Mouse (Mus musculus): ENCODE results near the gene Mettl7b. TPM values are rescaled to one million over a fixed set of nuclear protein-coding genes. Genes with fewer than 3 reads are reported as not detected.
"Not testable (repeated sequence)": the region's sequence is repeated elsewhere in the genome, so short reads cannot be mapped to it uniquely, and the experiment has no call there.

The Mettl7b gene
- not detected for total RNA-seq (2021)

DNA sequence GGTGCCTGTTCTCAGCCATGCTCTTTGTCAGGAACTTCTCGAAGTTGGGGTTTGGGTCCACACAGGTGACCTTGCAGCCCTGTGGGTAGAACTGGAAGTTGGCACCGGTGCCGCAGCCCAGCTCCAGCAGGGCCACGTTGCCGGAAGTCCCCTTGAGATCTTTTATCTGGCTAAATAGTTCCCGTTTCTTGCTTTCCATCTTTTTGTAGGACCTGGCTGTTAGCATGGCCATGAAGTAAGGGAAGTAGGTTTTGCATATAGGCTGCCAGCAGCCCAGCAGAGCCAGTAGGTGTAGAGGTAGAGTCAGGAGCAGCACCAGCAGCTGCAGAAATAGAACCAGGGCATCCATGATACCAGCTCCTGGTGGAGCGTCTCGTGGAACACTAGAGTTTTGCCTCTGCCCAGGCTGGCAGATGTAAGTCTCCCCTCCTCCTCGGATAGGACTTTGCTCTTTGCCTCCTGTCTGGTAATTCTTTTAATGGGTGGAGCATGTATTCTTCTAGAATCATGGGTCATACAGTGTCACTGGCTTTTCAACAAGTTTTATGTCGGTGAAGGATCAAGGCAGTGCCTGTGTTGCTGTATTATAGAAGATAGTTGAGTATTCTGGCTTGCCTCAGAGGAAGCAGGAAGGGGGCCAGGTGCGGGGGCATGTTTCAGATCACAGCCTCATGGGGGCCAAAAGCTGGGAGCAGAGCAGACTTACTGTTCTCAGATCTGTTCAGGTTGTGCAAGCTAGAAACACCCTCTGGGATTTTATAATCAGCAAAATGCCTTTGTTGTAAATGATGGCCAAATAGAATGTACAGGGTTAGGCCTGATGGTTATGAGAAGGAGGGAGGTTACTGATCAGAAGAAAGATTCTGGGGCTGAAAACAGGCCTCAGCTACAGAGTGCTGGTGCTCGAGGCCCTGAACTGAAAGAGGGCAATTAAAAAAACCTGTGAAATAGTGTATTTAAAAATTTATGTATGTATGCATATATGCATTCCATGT, at the start of gene Mettl7b:
Mettl7b (minus strand) TSS at position 399 of the 995 bp plus-strand sequence.
- intact Hi-C loops (cut with DNase I) = no loop called here
- DNase-seq = peak; percentile 22 to 33

DNA sequence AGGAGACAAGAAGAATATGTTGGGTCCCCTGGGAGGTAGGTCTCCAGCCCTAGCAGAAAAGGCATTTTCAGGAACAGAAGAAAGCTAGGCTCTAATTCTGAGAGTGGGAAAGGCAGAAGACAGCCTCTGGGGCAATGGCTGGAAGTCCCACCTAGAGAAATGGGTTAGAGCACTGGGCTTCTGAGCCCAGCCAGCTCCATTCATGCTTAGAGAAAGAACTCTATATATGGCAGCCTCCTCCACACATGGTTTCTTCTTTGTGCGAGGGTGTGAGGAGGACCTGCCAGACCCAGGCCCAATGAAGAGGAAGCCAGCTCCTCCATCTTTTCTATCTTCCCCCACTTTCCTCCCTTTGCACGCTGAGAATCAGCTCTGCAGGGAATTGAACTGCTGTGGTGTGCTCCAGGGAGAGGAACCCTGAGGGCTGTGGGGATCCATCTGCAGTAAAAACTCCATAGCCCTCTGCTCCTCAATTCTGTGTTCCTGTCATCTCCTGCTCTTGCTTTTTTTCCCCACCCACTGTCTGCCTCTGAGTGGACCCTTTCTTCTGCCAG, 49.6 kb upstream of the Mettl7b start, which contains the start of gene Olfr763:
Olfr763 (plus strand) TSS at position 504 of the 554 bp plus-strand sequence.
- intact Hi-C loops (cut with DNase I) = no loop called here

DNA sequence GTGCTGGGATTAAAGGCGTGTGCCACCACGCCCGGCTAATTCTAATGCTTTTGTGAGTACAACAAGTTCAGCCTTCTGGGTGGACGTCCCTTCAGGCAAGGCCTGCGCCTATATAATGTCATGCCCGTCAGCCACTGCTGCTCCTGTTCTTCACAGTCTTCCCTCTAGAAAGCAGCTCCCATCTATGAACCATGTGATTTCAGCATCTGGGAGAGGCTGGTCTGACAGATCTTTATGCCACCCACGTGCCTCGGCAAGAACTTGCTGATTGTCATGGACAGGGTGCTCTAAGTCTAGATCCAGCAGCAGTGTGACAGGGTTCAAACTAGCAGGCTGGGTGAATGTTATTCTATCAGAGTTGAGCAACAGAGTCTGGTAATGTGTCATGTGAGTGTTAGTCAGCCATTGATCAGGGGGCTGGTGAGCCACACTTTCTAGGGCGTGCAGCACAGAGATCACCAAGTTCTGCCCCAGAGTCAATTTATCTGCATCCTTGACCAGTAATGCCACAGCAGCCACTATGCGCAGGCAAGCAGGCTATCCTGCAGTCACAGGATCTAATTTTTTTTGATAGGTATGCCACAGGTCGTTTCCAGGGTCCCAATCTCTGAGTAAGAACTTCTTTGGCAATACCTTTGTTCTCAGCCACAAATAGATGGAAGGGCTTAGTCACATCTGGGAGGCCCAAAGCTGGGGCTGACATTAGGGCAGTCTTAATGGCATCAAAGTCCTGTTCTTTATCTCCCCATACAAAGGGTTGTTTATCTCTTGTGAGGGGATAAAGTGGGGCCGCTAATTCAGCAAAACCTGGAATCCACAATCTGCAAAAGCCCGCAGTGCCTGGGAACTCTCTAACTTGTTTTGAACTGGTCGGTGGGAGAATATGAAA, 43.5 kb upstream of the Mettl7b start:
- intact Hi-C loops (cut with DNase I) = no loop called here
- DNase-seq = no peak

More for the DNA sequence above, 49.6 kb upstream of the Mettl7b start, which contains the start of gene Olfr763:
- DNase-seq = no peak

DNA sequence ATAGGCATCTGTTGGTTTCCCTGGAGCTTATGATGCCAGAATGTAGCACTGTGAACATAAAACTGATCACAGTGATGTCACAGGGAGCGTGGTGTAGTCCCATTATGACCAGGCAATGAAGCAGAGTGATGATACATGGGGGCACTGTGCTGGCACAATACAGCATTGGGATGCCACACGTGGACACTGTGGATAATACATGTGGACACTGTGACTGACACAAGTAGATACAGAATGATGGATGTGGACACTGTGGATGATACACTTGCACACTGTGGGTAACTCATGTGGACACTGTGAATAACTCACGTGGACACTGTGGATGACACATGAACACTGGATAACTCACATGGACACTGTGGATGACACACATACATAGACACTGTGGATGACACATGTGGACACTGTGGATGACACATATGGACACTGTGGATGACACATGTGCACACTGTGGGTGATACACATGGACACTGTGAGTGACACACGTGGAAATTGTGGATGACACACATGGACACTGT, 35.8 kb upstream of the Mettl7b start:
- DNase-seq = no peak
- intact Hi-C loops (cut with DNase I) = no loop called here

DNA sequence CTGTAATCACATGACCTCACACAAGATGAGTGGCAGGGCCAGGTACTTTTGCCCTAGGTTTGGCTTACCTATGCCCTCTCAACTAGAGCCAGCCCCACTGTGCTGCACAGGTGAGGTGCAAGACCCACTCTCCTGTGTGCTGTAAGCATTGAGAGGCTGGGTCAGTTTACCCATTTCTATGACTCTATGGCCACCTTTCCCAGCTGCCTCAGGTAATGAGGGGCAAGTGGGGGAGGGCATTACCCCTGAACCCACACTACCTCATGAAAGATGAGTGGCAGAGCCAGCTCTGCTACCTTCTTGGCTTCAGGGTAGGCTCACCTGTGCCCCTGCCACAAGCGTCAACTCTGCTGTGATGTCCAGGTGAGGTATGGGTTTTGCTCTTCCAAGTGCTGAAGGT, 35.0 kb upstream of the Mettl7b start:
- intact Hi-C loops (cut with DNase I) = no loop called here
- DNase-seq = no peak

DNA sequence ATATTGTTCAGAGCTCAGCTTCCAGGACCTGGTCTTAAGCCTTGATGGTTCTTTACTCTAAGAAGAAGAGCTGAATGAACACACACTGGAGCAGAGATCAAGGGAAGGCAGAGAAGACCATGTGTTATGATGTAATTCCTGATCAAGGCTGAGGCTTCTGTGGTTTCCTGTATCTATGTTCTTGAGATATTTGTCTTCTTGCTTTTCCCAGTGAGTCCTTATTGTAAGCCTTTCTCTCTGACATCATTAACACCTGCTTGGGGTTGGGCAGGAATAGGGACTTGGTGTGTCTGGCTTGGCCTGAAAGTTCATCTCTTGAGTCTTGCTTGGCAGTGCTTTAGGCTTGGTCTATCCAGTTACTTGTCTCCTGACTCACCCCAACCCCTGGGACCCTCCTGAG, 30.2 kb upstream of the Mettl7b start:
- intact Hi-C loops (cut with DNase I) = no loop called here

DNA sequence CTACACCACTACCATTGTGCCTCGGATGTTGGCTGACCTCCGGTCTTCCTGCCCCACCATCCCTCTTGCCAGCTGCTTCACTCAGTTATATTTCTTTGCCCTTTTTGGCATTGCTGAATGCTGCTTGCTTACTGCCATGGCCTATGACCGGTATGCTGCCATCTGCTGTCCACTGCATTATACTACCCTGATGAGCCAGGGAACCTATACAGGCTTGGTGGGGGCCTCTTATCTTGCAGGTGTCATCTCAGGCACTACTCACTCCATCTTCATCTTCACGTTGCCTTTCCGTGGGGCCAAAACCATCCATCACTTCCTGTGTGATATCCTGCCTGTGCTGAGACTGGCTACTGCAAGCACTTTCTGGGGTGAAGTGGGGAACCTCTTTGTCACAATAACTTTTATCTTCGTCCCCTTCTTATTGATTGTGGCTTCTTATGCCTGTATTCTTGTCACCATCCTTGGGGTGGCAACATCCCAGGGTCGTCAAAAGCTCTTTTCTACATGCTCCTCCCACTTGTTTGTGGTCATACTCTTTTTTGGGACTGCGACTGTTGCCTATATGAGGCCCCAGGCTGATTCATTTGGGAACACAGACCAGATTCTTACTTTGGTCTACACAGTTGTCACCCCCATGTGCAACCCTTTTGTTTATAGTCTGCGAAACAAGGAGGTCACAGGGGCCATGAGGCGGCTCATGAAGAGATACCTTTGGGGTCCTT, 29.5 kb upstream of the Mettl7b start:
- intact Hi-C loops (cut with DNase I); DNase-seq: not testable (repeated sequence)

More for the DNA sequence above, 30.2 kb upstream of the Mettl7b start:
- no peak for DNase-seq

DNA sequence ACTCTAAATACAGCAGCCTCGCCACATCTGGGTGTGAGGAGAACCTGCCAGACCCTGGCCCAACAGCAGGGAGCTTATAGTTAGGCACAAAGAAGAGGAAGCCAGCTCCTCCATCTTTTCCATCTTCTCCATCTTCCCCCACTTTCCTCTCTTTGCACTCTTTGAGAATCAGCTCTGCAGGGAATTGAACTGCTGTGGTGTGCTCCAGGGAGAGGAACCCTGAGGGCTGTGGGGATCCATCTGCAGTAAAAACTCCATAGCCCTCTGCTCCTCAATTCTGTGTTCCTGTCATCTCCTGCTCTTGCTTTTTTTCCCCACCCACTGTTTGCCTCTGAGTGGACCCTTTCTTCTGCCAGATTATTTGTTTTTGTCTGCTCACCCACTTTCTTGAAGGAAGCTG, 28.3 kb upstream of the Mettl7b start, which contains the start of gene Olfr9:
Olfr9 (plus strand) TSS at position 301 of the 400 bp plus-strand sequence.
- intact Hi-C loops (cut with DNase I); DNase-seq: not testable (repeated sequence)

DNA sequence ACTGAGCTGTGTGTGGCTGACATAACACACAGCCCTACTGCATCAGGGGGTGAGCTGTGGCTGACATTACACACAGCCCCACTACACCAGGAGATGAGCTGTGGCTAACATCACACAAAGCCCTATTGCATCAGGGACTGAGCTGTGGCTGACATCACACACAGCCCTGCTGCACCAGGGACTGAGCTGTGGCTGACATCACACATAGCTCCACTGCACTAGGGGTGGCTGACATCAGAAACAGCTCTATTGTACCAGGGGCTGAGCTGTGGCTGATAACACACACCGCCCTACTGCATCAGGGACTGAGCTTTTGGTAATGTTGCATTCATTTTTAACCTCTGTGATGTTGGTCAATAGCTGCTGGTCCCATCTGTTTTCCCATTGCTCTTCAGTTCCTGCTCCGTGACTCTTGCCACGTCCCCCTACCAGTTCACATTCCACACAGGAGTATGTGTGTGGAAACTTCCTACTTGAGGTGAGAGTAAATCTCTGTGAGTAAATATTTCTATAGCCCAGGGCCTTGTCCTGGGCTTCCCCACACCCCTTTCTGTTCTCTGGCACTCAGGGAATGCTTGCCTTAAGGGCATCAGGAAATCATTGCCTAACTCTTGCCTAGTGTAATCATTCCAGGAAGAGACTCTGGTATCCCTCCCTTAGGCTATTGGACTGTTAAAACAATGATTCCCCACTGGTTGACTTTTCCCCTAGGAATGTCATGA, 20.0 kb upstream of the Mettl7b start:
- intact Hi-C loops (cut with DNase I) = no loop called here
- DNase-seq = no peak

DNA sequence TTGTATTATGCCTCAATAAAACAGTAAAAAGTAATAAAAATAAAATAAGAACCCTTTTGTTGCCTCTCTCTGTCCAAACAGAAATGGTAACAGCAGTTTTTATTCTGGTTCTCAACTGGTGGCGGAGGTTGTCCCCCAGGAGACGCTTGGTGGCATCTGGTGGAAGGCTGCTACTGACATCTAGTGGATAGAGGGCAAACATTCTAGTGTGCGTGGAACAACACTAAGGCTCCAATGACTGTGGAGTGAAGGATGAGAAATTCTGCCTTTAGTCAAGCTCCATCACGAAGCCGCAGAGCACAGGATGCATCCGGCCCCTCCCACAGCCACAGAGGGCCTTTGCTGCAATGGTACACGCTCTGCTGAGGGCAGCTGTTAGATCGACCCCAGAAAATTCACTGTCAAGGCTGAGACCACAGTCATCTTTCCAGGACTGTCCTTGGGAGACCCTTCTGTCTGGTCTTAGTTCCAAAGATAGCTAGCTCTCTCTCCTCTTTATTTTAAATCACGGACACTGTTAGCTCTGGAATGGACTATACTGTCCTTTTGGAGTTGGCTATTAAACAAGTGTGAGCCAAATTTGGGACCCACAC, 16.8 kb upstream of the Mettl7b start:
- intact Hi-C loops (cut with DNase I) = loop anchor here (2.0 to 10.0 kb wide), 4 partner anchors 65 to 243 kb away; no protein-coding TSS in a partner anchor
- peak; percentile 63 to 75 for DNase-seq

DNA sequence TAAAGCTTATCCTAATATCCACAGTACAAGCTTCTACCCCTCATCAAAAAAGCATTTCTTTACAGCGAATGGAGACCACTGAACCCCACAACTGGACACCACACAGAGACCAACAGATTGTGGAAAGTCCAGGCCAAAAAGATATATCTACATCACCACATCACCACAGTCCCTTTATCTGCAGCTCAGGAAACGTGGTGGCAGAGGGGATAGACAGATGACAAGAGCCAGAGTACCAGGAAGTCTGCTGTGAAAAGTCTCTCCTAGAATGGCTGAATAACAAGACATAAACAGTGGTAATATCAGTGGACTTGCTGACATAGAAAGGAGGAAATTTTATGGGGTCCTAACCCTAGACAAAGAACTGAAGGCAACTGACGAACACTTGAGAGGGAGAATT, 15.6 kb upstream of the Mettl7b start:
- intact Hi-C loops (cut with DNase I) = loop anchor here (2.0 to 10.0 kb wide), 4 partner anchors 64 to 242 kb away; no protein-coding TSS in a partner anchor
- no peak for DNase-seq

DNA sequence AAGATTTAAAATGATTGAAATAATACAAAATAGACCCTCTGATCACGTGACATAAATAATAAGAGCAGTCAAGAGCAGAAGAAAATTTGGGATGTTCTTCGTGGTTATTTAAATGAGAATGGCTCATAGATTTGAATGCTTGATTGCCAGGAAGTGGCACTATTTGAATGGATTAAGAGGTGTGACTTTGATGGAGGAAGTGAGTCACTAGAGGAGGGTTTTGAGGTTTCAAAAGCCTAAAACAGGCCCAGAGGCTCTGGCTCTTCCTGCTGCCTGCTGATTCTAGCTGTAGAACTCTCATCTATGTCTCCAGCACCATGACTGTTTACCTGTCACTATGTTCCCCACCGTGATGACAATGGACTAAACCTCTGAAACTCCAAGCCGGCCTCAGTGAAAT, 12.1 kb upstream of the Mettl7b start:
- intact Hi-C loops (cut with DNase I) = loop anchor here (10.0 kb wide), 1 partner anchor 238 kb away; no protein-coding TSS in a partner anchor
- no peak for DNase-seq

DNA sequence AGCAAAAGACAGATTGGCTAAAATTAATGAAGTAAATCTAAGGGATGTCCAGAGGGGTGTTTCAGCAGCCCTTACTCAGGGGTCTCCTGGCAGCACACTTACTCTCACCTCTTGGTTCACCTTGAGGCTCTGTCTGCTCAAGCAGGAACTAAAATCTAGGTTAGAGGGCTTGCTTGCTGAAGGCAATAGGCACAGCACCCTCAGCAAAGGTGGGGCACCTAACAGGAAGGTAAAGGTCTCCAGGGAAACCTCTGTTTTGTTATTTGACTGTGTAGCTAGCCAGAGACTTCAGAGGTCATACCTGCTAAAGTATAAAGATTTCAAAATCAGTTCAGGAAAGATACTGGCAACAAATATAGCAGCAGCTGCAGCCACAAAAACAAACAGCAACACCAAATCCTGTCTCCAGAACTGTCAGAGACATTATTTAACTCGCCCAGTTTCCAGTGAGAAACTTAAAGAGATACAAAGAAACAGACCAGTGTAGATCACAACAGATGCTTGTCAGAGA, 10.0 kb upstream of the Mettl7b start:
- DNase-seq = no peak
- intact Hi-C loops (cut with DNase I) = loop anchor here (10.0 kb wide), 1 partner anchor 236 kb away; no protein-coding TSS in a partner anchor

DNA sequence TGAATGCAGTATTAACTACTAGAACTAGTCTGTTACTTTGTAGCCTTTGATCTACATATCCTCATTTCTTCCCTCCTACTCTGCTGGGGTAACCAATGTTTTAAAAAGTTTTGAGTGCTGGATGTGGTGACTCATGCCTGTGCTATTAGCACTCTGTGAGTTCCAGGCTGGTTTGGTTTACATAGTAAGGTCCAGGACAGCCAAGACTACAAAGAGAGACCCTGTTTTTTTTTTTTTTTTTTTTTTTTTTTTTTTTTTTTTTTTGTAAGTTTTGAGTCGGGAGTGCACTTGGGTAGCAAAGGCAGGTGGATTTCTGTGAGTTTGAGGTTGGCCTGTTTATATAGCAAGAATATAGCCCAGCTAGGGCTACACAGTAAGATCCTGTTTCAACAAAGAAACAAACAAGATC, 7.6 kb upstream of the Mettl7b start:
- DNase-seq = no peak
- intact Hi-C loops (cut with DNase I) = no loop called here

DNA sequence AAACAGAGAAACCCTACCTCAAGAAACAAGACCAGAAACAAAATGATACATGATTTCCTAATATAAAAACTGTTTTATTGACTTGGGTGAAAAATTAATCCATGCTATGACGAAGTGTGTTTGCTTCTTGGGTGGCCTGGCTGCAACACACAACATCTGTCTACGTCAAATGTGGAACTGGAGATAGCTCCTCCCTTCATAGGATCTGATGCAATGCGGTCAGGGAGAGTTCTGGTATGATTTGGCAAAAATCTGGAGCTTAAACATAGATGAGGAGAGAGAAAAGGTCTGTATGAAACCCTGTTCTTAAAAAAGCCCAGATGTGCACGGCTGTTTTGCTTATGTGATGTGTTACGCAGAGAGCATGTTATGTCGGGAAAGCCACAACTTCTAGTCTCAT, 5.1 kb upstream of the Mettl7b start:
- intact Hi-C loops (cut with DNase I) = no loop called here
- DNase-seq = no peak

DNA sequence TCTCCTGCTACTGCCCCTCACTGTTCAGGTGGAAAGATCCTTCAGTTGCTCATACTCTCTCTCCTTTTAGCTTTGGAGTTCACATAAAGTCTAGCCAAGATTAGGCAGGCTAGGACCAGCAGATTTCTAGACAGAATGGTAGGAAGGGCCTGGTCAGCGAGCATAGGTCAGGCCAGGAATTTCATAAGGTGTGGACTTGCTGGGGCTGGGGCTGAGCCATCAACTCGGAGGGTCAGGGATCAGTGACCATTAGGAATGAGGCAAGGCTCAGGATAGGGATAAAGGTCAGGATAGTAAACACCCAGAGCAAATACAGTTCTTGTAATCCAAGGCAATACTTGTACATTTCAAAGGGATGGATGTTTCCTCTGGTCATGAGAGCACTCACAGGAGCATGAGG, 4.2 kb upstream of the Mettl7b start:
- no peak for DNase-seq
- intact Hi-C loops (cut with DNase I) = no loop called here

DNA sequence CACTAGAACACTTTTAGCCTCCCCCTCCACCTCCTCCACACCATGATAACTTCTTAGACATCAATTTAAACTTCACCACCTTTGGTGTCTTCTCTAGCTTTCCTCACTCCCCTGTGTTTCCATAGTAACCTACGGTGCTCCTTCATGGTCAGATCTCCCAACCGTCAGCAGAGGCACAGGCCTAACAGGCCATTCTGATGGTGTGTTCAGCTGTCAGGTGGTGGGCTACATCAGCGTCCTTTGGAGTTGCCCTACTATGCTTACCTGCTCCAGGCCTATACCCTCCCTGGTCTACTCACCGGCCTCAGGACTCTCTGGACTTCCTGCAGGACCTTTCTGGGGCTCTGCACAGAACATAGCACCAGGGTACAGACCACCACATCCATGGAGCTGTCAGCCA, 646 bp downstream of the Mettl7b start:
- DNase-seq = no peak
- intact Hi-C loops (cut with DNase I) = no loop called here

DNA sequence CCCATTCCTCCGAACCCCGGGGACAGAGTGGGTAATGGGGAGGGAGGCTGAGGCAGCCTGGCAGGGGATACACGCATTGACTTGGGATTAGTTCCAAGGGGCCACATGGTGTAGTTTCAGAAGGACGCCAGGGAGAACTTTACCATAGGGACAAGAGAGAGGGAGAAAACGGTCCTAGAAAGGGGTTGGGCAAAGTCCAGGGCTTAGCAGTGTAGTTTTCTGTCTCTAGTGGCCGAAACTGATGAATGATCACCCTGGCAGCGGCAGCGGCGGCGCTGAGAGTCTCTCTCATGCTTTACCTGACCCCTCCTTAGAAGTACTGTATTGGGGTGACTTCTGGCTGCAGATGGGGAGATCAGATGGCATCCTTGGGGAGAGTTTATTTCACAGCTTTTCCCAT, 2.4 kb downstream of the Mettl7b start:
- intact Hi-C loops (cut with DNase I) = no loop called here
- DNase-seq = no peak

All from heart, postnatal 10 days (tissue).